Mouse (Mus musculus) retina, postnatal 1 day (tissue): ENCODE measurements around the gene Skint3.
"Not testable (repeated sequence)": the region's sequence is repeated elsewhere in the genome, so short reads cannot be mapped to it uniquely, and the experiment has no call there.

Experiments
- DNase-seq: peaks from one replicate; pipeline ENCODE4 v3.0.0-alpha.2; 2012

Gene Skint3

DNA sequence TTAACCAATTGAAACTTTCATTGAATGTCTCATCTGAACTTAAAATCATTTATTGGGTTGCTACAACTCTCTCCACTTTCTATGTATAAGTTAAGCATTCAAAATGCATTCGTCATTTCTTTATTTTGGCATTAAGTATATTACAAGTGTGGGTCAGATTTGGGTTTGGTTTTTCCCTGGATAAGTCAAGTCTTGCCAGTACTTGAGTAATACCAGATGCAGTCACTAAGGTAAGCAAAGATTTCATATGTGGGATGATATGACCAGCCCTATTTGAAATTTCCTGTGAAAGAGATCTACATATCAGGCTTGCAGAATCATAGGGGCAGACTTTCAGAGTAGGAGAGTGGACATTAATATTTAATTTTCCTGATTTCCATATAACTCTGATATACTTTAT, at the start of gene Skint3:
Gene Skint3 (plus strand): TSS at position 301 of the 400 bp plus-strand sequence.
- no peak for DNase-seq

DNA sequence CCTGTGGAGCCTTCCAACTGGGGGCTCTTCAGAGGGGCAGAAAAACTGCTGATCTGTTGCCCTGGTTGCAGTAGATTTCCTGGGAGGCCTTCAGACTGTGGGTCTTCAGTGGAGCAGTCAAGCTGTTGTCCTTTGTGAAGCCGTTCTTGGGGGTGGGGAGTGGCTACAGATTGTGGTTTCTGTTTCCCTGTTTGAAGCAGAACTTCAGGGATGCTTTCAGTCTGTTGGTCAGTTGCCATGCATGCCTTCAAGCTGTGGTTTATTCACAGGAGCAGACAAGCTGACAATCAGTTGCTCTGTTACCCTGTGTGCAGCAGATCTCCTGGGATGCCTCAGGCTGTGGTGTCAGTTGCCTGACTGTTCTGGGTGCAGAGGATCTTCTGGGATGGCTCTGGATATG, 11.4 kb downstream of the Skint3 start:
- no peak for DNase-seq

DNA sequence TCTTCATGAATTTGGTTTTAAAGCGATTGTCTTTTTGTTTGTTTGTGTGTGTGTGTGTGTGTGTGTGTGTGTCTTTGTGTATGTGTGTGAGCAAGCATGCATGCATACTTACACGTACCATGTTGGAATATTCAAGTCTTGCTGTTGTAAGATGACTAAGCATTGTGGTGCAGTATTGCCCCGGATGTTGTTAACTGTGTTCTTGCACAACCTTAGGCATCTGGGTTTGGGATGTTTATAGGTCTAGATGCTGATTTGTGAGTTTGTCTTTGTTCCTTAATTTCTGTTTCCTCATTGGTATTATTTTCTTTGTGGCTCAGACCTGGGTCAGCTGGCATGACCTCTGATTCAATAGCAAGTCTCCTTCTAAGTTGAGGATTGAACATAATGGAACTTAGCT, 11.9 kb downstream of the Skint3 start:
- no peak for DNase-seq

DNA sequence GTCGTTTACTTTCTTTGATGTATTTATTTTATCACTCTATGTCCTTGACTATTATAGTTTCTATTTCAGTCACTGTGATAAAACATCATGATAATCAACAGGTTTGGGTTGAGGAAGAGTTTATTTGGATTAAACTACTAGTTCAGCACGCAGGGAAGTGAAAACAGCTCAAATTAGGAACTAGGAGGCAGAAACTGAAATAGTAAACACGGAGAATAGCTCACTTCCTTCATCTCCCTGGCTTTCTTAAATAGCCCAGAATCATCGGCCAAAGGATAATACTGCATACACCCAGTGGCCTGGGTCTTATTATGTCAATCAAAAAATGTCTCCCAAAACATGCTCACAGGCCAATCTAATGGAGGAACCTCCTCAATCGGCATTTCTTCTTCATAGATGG, 24.0 kb downstream of the Skint3 start:
- no peak for DNase-seq

DNA sequence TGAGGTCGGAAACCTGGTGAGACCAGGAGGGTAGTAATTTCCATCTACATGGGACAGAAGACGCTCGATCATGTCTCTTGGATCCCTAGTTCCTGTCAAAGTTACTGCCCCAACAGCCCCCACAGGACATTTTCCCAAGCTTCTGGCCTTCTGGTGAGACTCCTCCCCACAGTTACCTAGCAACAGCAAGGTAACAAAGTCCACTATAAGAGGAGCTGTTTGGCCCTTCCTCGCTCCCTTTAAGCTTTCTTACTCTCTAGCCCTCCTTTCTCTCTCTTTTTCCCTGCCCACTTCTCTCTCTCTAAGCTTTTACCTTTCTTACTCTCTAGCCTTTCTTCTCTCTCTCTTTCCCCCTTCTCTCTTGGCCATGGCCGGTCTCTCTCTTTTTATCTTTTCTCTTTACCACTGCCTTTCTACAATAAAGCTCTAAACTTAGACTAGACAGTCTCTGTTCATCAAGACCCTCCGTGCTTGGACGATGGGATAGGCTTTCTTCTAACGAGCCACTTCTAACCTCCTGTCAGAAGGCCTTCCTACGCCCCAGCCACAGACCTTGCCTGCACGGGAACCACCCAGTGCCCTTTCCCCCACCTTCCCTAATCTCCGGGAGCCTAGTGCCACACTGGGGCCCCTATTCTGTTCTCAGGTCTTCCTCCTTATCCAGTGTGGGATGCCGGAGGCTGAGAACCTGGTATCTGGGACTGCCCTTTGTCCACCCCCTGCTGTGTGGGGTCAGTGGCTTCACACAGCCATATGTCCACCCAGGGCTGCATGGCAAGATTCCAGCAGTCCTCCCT, 55.3 kb downstream of the Skint3 start:
- DNase-seq = no peak

DNA sequence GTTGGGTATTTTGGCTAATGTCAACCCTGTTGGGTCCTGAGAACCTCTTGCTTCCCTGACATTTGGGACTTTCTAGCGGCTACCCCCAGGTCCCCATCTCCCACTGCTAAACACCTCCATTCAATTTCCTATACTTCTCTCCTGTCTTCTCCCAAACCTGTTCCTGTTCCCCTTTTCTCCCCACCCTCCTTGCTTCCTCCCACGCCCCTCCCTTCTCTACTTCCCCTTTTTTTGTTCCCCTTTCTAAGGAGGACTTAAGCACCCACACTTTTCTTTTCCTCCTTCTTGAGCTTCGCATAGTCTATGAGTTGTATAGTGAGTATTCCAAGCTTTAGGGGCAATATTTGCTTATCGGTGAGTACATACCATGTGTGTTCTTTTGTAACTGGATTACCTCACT, 56.4 kb downstream of the Skint3 start:
- DNase-seq = no peak

DNA sequence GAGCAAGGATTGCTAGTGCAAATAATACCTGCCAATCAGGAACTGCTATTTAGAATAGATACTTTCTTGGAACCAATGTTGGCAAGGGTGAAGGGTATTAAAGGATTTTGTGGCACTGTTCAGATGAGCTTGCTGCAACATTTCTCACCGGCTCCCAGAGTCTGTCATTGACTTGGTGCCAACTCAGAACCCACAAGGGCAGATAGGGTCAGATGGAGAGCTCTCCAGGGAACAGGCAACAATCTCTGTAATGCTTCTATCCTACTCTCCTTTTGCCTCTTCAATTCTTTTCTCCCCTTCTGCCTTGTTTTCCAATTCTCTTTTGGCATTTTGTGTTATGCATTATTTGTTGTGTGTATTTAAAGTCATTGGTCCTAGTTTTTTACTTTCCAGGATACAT, 70.3 kb downstream of the Skint3 start:
- no peak for DNase-seq

DNA sequence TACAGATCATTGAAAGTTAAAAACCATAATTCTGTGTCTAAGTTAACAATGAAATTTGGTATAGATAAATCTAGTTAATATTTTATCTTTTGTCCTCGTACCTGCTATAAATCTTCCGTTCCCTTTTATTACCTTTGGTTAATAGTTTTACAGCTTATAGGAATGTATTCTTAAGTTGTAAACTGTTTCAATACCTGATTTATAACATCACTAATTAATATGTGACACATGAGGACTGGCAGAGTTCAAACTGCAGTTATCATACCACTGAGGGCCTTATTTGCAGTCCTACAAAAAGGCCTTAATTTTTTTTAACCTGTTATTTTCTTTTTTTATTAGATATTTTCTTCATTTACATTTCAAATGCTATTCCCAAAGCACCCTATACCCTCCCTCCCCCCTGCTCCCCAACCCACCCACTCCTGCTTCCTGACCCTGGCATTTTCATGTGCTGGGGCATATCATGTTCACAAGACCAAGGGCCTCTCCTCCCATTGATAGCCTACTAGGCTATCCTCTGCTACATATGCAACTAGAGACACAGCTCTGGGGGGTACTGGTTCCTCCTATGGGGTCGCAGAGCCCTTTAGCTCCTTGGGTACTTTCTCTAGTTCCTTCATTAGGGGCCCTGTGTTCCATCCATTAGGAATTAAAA, 70.9 kb downstream of the Skint3 start:
- no peak for DNase-seq

DNA sequence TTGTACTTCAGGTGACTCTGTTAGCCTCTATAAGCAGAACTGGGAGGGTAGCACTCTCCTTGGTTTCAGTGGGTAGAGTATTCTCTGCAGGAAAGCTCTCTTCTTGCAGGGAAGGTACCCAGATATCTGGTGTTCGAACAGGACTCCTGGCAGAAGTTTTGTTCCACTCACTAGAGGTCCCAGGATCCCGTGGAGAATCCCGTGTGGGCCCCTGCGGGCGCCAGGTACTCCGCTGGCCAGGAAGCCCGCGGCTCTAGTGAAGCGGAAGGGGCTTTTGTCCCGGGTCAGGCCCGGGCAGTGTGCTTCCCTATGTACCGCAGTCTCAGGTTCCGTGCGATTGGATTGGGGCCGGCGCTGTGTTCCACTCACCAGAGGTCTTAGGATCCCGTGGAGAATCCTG, 117.1 kb downstream of the Skint3 start:
- not testable (repeated sequence) for DNase-seq
